Mouse (Mus musculus): ENCODE measurements around the gene Ehmt1.

Gene Ehmt1

DNA sequence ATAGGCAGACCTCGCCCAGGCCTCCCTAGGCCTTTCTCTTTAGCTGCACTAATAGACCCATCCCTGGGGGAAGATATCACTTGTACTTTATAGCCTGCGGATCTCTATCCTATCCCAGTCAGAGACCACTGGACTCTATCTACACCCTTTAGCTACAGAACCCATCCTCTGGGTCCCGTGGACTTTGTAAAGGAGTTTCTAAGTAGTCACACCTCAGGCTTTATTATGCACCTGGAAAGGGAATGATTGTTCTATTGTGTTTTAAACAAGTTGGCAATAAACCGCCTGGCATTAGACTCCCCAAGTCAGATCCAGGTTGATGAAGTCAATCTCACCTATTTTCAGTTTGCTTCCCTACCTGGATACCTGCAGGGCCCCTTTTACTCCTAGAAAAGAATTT is 7.2 kb downstream of the Ehmt1 start:
- no peak for DNase-seq (ENCODE audit: low spot score in 2 of 2)

DNA sequence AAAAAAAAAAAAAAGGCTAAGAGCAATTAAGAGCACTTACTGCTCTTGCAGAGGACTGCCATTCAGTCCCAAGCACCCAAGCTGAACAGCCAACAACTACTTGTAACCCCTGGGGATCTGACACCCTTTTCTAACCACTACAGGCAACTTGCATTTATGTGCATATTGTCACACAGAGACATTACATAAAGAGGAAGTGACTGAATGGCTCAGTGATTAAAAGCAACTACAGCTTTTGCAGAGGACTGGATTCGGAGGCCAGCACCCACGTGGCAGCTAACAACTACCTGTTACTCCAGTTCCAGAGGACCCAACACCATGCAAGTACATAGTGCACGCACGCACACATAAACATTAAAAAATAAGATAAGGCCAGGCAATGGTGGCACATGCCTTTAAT is 8.9 kb downstream of the Ehmt1 start:
- no peak for DNase-seq (ENCODE audit: low spot score in 2 of 2)

DNA sequence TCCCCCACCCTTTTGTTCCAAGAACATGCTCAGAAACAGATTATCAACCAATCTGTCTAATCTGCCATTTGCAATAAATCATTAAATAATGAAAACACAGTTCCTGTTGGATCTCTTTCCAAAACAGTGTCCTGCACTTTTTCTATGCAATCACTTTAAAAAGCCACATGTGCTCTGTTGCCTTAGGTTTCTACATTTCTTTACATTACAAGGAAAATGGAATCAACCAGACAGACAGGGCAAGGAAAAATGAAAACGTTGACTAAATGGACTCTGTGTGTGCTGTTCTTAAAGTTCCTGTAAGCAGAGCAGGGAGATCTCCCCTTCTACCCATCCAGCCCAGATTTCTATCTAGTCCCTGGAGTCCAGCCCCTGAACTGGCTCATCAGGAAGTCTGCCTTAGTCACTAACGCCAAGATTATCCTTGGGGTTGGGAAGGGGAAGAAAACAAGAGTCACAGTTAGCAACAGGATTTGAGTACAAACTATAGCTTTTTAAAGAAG is 13.7 kb downstream of the Ehmt1 start:
- DNase-seq (ENCODE audit: low spot score in 2 of 2) = no peak

DNA sequence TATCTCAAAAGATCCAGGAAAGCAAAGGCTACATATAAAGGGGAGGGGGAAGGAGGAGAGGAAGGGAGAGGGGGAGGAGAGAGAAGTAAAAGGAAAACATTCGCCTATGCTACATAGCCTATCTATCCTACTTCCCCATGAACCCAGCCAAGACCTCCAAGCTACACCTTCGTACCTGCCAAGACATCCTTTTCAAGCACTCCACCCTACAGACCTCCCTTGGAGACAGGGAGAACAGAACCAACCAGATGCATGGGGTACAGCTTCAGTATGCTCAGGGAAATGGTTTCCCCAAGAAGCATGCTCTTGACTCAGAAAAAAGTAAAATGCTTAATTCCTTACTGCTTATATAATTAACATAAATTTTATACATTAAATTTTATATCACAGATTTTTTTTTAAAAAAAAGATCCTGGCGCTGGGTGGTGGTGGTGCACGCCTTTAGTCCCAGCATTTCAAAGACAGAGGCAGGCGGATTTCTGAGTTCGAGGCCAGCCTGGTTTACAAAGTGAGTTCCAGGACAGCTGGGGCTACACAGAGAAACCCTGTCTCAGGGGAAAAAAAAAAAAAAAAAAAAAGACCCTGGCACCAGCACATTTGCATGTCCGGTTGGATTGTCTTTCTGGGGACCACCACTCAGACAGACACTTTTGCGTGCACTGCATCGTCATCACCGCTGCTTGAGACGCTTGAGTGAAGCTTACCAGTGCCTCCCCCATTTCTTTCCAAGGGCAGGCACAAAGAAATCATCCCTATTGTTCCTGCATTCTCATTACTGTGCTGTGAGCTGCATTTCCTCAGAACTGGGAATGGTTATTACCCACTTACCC is 14.4 kb downstream of the Ehmt1 start:
- no peak for DNase-seq (ENCODE audit: low spot score in 2 of 2)

DNA sequence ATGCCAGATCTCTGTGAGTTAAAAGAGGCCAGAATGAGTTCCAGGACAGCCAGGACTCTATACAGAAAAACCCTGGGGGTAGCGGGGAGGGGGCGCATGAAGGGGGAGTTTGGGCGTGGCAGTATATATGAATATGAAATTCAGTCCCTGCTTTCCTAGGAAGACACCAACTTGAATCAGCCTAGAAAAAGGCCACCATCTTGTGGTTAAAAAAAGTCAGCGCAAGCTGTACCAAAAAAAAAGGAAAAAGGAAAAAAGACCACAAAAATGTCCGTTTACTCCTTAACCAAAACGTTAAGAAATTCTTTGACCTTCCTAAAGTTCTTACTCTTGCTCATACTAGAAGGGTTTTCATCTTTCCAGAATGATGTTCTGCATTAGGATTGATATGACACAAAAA is 16.4 kb downstream of the Ehmt1 start:
- DNase-seq (ENCODE audit: low spot score in 2 of 2) = no peak

DNA sequence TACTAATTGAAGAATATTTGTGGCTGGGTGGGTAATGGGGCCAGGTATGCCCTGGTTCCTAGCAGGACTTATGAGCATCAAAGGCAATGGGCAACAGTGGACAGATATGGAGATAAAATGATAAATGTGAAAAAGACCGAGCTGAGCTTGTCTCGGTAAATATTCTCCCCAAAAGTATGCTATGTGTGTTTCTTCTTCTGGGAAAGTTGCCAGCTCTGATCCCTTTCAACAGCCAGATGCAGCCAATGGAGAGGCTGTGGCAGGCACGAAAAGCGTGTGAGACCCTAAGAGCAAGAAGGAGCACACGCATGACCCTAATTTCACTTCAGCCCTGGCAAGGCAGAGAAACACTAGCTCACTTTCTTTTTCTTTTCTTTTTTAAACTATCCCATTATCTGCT is 18.4 kb downstream of the Ehmt1 start:
- no peak for DNase-seq (ENCODE audit: low spot score in 2 of 2)

DNA sequence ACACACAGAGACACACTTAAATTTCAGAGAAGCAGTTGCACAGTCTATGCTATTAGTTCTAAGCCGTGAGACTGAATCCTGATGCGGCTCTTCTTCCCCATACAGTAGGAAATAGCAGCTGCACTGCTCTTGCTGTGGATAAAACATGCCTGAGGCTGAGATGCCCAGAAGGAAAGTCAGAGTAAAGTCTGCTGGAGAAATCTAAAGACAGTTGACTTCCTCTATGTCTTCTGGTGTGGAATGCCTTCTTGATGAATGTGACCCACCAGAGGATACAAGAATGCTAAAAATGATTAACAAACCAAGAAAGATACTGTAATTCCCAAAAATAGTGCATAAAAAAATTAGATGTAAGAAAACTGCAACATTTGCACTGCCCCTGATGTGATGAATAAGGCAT is 20.1 kb downstream of the Ehmt1 start:
- no peak for DNase-seq (ENCODE audit: low spot score in 2 of 2)

DNA sequence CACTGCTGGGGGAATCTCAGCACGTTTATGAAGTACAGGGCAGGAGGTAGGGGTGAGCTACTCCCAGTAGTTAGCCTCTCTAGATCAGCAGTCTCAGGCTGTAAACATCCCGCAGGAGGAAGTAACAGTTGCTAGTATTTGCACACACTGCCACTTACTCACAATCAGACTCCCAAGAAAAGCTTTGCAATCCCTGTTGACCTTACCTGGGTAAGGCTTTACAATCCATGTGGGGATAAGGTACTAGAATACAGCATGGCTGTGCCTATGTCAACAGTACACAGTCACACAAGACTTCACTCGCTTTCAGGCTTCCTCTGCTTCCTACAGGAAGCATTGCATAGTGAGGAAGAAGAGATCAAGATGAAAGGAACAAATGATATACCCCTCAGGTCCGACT is 22.7 kb downstream of the Ehmt1 start:
- DNase-seq (ENCODE audit: low spot score in 2 of 2) = no peak

DNA sequence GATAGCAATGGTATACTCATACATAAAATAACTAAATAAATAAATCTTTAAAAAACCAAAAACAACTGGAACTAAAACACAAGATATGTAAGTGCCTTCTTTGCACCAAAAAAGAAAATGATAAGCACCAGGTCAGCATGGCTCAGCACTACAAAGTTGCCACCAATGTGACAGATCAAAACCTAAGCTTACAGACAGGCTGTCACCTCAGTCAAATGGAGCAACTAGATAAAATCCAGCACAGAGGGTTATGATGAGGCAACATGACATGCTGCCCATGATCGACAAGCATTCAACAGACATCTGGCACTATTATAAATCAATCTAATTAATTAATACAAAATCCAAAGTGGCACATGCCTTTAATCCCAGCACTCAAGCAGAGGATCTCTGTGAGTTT is 25.2 kb downstream of the Ehmt1 start:
- no peak for DNase-seq (ENCODE audit: low spot score in 2 of 2)

DNA sequence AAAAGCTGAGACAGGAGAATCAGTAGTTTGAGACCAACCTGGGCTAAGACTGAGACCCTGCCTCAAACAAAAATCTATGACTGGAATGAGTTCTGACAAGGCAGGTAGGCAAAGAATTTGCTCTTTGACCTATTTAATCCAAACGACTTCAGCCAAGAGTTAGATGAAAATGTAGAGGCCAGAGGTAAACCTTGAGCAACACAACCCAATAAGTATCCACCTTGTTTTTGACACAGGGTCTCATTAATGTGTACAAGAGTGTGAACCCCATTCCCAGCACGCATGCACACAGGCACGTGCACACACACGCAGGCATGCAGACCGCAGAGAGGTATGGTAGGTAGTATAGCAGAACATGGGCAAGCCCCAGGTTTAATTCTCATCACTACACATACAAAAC is 27.1 kb downstream of the Ehmt1 start:
- no peak for DNase-seq (ENCODE audit: low spot score in 2 of 2)

DNA sequence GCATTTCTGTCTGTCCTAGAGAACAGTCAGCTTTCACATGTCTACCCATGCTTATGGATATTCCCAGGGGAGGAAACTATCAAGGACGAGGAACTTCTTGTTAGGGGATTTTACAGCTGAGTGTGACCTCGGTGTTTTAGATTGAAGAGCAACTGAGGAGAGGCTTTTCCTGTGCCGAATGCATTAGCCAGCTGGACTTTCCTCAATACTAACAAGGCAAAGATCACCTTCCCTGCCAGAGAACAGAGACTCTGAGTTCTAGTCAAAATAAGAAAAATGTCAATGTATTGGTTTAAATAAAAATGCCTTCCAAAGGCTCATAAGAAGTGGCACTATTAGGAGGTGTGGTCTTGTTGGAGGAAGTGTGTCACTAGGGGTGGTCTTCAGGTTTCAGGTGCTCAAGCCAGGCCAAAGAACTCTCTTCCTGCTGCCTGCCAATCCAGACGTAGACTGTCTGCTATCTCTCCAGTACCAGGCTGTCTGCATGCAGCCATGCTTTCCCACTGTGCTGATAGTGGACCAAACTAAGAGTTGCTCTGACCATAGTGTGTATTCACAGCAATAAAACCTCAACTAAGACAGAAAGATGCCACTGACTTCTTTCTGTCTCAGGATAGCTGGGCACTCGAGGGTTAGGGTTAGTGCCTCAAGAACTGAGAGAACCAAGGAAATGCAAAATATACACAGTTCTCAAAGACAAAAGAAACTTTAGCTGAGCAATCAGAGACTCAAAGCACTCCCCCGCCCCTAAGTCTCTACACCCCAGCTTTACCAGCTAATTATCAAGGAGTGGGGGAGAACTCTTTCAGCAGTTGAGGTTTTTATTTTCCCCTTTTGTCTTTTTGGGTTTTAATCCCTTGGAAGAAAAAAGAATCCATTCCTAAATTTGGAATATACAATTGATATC is 28.6 kb downstream of the Ehmt1 start:
- no peak for DNase-seq (ENCODE audit: low spot score in 2 of 2)

DNA sequence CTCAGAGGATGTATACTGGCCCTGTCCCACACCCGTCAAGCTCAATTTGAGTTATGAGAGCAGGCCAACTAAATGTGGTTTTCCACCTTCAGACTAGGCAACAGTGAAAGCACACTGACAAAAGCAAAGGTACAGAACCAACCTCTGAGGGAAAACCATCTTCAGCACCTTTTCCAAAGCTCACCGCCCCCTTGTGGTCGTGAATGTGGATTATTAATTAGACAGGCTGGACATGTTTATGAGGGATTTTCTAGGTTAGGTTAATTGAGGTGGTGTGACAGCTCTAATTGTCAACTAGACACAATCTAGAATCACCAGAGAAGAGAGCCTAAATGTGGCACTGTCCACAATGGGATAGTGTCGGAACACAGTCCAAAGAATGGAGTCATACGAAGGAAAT is 30.5 kb downstream of the Ehmt1 start:
- DNase-seq (ENCODE audit: low spot score in 2 of 2) = no peak

DNA sequence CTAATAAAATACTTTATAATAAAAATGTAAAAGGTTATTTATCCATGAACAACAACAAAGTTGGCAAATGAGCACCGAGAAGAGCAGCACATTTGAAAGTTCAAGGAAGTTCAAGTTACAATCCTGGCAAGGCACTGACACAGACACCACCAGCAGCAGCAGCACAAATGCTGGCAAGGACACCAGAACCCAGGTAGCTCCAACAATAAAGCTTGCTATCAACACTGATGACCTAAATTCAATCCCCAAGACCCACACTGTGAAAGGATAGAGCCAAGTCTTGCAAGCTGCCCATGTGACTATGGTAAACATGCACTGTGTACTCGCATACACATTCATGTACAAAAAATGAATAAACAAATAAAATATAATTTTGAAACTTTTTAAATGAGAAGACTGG is 38.7 kb downstream of the Ehmt1 start:
- no peak for DNase-seq (ENCODE audit: low spot score in 2 of 2)

DNA sequence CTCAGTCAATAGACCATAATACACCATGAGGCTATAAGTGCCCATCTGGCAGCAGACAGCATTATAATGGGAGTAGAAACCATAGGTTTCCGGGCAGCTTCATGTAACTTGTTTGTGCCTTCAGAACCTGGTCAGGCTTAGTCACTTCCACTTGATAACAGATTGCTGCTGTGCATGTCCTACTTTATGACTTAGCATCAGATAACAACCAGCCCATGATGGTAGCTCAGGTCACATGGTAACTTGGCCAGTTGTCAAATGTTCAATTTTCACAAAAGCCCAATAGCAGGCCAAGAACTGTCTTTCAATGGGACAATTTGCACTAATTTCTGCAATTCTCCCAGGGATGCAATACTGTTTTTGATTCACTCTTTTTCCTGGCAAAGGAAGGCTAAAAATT is 48.5 kb downstream of the Ehmt1 start:
- DNase-seq (ENCODE audit: low spot score in 2 of 2) = no peak

DNA sequence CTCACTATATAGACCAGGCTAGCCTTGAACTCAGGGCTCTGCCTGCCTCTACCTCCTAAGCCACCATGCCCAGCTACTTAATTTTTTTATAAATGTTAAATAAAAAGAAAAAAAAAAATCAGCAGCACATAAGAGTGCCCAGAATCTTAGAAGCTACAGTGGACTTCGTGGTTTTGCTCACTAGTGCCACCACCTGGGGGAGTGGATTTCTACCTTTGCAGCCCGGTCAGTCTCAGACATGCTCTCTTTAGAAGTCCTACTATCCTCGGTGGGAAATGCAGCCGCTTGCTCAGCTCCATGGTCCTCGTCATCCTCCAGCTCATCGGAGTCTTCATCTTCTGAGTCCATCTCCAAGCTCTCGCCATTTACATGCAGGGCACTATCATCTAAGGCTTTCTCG is 56.4 kb downstream of the Ehmt1 start:
- no peak for DNase-seq (ENCODE audit: low spot score in 2 of 2)

DNA sequence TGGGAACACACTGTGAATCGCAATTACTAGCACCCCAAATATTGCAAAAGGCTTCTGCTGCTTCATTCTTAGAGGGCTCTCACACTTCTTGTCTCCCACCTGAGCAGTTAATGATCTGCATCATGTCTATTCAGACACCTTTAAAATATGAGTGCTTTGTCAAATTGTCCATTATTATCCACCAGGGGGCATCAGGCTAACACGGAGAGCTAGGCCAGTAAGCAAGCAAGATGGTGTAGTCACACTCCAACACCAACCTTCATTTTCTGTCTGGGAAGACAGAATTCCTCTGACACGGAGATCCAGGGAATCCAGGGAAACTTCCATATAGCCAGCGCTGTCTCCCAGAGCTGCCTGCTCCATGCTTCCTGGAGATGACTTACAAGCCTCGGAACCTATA is 67.0 kb downstream of the Ehmt1 start:
- no peak for DNase-seq (ENCODE audit: low spot score in 2 of 2)

DNA sequence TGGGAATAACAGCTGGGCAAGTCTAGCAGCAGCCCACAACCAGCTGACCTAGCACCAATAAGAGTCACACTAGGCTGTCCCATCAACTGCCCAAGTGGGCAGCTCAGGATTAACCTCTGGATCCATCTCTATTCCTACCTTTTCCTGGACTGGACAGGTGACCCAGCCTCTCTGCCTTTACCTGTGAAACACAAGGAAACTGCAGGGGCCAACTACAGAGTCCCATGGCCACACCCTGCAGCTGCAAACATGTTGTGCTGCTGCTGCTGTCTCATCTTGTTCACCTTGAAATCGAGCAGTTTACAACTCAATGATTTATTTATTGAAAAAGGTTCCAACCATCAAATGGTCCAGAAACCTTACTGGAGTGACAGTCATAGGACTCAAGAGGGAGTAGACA is 72.9 kb downstream of the Ehmt1 start:
- no peak for DNase-seq (ENCODE audit: low spot score in 2 of 2)

DNA sequence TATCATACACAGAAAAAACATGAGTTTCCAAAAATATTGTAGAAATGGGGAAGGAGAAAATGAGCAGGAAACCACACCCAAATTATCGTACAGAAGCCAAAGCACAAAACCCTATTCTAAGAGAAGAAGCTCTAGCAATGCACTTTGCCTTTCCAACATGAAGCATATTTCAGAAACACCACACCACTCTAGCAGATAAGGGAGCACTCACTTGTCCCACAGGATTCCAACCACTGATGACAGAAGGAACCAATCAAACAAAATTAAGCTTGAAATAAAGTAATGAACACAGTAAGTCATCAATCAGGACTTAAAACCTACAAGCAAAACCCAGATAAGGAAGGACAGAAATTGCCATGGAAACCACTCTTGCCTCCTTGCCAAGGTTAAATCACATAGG is 74.2 kb downstream of the Ehmt1 start:
- no peak for DNase-seq (ENCODE audit: low spot score in 2 of 2)

DNA sequence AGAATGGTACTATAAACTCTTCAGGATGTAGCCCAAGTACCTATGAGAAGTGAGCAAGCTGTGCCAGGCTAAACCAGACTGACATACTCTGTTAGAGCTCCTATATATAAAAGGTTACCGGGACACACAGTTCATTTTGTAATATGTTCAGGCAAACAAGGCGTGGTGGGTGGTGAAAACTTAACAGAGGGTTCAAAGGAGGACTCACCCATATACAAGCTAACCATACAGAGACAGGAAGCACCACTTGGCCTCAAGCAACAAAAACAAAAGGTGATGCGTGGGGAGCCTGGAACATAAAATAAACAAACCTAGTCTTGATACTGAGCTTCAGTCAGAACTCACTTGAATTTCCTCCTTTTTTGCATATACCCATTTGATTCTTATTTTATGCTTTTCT is 88.8 kb downstream of the Ehmt1 start:
- no peak for DNase-seq (ENCODE audit: low spot score in 2 of 2)

DNA sequence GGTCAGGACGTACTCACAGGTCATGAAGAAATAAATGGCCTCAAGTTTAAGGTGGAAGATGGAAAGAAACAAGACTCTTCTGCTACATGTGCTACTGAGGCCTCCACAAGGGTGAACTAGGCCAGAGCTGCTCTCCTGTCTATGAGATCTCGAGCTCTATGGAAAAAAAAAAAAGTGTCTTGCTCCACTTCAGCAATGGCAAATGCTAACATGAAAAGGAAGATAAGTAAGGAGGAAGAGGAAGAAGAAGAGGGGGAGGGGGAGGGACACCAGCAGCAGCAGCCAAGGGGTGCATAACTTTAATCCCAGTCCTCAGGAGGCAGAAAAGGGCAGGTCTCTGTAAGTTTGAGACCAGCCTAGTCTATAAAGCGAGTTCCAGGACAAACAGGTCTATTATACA is 109.7 kb downstream of the Ehmt1 start:
- DNase-seq (ENCODE audit: low spot score in 2 of 2) = no peak

DNA sequence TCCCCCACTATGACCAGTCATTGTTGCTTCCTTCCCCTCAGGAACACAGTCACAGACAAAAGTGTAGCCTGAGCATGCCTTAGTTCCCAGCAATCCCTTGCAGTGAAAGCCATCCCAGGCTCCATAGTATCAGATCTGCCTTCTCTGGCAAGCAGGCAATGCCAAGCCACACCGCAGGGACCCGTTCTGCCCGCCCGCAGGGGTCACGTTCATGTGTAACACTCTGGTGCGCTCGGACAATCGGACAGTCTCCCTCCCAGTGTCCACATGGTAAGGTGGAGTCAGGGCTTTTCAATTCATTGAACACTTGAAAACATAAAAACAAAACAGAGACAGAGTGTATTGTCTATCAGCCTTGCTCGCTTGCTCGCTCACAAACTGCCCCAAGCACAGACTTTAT is 111.7 kb downstream of the Ehmt1 start:
- no peak for DNase-seq (ENCODE audit: low spot score in 2 of 2)

DNA sequence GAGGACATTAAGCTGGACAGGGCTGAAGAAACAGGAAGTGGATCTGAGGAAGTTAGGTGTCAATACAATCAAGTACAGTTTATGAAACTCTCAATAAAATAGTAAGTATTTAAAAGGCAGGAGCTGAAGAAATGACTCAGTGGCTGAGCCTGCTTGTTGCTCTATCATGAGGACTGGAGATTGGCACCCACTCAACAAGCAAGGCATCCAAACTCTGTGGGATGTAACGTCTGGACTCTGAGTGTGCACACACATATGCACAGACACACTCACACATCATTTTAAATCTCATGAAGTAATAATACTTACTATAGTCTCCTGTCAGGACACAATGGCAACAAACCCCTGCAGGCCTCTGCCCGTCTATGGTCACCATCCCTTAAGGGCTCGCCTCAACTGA is 112.4 kb downstream of the Ehmt1 start:
- no peak for DNase-seq (ENCODE audit: low spot score in 2 of 2)

DNA sequence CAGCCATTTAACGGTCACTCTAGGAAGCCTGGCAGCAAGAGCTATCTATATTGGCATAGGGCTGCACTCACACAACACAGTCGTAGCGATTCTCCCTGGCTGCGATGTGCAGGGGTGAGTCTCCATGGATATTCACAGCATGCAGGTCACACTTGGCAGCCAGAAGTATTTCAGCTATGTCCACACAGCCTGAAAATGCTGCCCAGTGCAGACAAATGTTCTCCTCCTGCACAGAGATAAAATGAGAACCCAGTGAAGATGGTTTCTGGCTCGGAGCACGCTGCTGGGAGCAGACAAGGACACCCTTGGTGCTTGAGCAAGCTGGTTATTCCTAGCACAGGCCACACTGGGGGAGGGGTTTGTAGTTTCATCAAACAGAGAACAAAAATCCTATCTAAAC is 113.3 kb downstream of the Ehmt1 start:
- DNase-seq (ENCODE audit: low spot score in 2 of 2) = no peak
